Mouse (Mus musculus): ENCODE results near the gene Pate1. TPM values are rescaled to one million over a fixed set of nuclear protein-coding genes. Genes with fewer than 3 reads are reported as not detected.

Pate1 gene
- polyA plus RNA-seq (2015; fragmentation: Nextera tagmentation; extraction: Ambion mirVana), result not detected in 2 replicates

- no peaks in the 10 kb centered on the region for H3K9me3 ChIP-seq (ENCODE audit: control insufficient read depth, low read length)
- no peak within 1 kb of the TSS for H3K4me2 ChIP-seq (ENCODE audit: low read length)
- no peak within 1 kb of the TSS for H3K27ac ChIP-seq (ENCODE audit: low read depth, low read length)
- no peak within 1 kb of the TSS for H3K4me3 ChIP-seq (ENCODE audit: low read length)
- H3K36me3 ChIP-seq (ENCODE audit: control insufficient read depth, insufficient read depth, low read length), result no peaks in the 10 kb centered on the region
- ATAC-seq, result no peak
- 62% methylated on average over 1 of the region's 1 CpGs for WGBS
- H3K9ac ChIP-seq (ENCODE audit: low read depth, low read length), result no peak within 1 kb of the TSS
- no peaks in the 10 kb centered on the region for H3K27me3 ChIP-seq (replicated peaks; ENCODE audit: control insufficient read depth, insufficient read depth, low read length)
- H3K4me1 ChIP-seq (ENCODE audit: control insufficient read depth, insufficient read depth, low read depth, low read length), result no peaks in the 10 kb centered on the region
Observed at GRCm38 (mm10) chr9:35687013-35687412, at the start of gene Pate1. Gene Pate1, minus strand, starts transcription at chr9:35687390.

GRCm38 (mm10) chr9:35707265-35707664 is 20.1 kb upstream of the Pate1 start:
- no peak overlapping the region for H3K9ac ChIP-seq (ENCODE audit: low read depth, low read length)
- H3K36me3 ChIP-seq (ENCODE audit: control insufficient read depth, insufficient read depth, low read length), result no peaks in the 10 kb centered on the region
- no peak overlapping the region for H3K4me2 ChIP-seq (ENCODE audit: low read length)
- H3K4me3 ChIP-seq (ENCODE audit: low read length), result no peak overlapping the region
- H3K27me3 ChIP-seq (replicated peaks; ENCODE audit: control insufficient read depth, insufficient read depth, low read length), result no peaks in the 10 kb centered on the region
- H3K9me3 ChIP-seq (ENCODE audit: control insufficient read depth, low read length), result no peaks in the 10 kb centered on the region
- H3K4me1 ChIP-seq (ENCODE audit: control insufficient read depth, insufficient read depth, low read depth, low read length), result no peaks in the 10 kb centered on the region
- no peak overlapping the region for H3K27ac ChIP-seq (ENCODE audit: low read depth, low read length)
- no peak for ATAC-seq

GRCm38 (mm10) chr9:35691924-35692323 is 4.7 kb upstream of the Pate1 start:
- Histone ChIP-seq H3K27ac (ENCODE audit: low read depth, low read length) (no peak overlapping the region), H3K36me3 (ENCODE audit: control insufficient read depth, insufficient read depth, low read length) (no peaks in the 10 kb centered on the region), H3K27me3 (replicated peaks; ENCODE audit: control insufficient read depth, insufficient read depth, low read length) (no peaks in the 10 kb centered on the region), H3K4me2 (ENCODE audit: low read length) (no peak overlapping the region), H3K4me3 (ENCODE audit: low read length) (no peak overlapping the region), H3K9me3 (ENCODE audit: control insufficient read depth, low read length) (0 out of 2 replicates have a peak, but pooled peaks cover 1% of the 10 kb centered on the region), H3K4me1 (ENCODE audit: control insufficient read depth, insufficient read depth, low read depth, low read length) (no peaks in the 10 kb centered on the region), H3K9ac (ENCODE audit: low read depth, low read length) (no peak overlapping the region)
- no peak for ATAC-seq

GRCm38 (mm10) chr9:35673557-35673956 is 13.6 kb downstream of the Pate1 start:
- WGBS, result 88% methylated on average over 2 of the region's 2 CpGs
- H3K36me3 ChIP-seq (ENCODE audit: control insufficient read depth, insufficient read depth, low read length), result no peaks in the 10 kb centered on the region

GRCm38 (mm10) chr9:35648102-35648501 is 39.1 kb downstream of the Pate1 start, which contains the start of gene Pate3:
Gene Pate3, minus strand, starts transcription at chr9:35648202.
- Histone ChIP-seq H3K4me3 (ENCODE audit: low read length) (no peak within 1 kb of the TSS), H3K4me2 (ENCODE audit: low read length) (no peak within 1 kb of the TSS), H3K36me3 (ENCODE audit: control insufficient read depth, insufficient read depth, low read length) (no peaks in the 10 kb centered on the region), H3K4me1 (ENCODE audit: control insufficient read depth, insufficient read depth, low read depth, low read length) (no peaks in the 10 kb centered on the region), H3K27ac (ENCODE audit: low read depth, low read length) (no peak within 1 kb of the TSS), H3K9me3 (ENCODE audit: control insufficient read depth, low read length) (no peaks in the 10 kb centered on the region), H3K27me3 (replicated peaks; ENCODE audit: control insufficient read depth, insufficient read depth, low read length) (no peaks in the 10 kb centered on the region), H3K9ac (ENCODE audit: low read depth, low read length) (no peak within 1 kb of the TSS)
- 84% methylated on average over 1 of the region's 1 CpGs for WGBS
- ATAC-seq, result no peak

More at GRCm38 (mm10) chr9:35673557-35673956, 13.6 kb downstream of the Pate1 start:
- ATAC-seq, result no peak
- Histone ChIP-seq H3K4me3 (ENCODE audit: low read length) (no peak overlapping the region), H3K27ac (ENCODE audit: low read depth, low read length) (no peak overlapping the region), H3K9ac (ENCODE audit: low read depth, low read length) (no peak overlapping the region), H3K4me2 (ENCODE audit: low read length) (no peak overlapping the region), H3K27me3 (replicated peaks; ENCODE audit: control insufficient read depth, insufficient read depth, low read length) (no peaks in the 10 kb centered on the region), H3K9me3 (ENCODE audit: control insufficient read depth, low read length) (no peaks in the 10 kb centered on the region), H3K4me1 (ENCODE audit: control insufficient read depth, insufficient read depth, low read depth, low read length) (no peaks in the 10 kb centered on the region)

Other genes starting within 250 kb of the Pate1 start
- not detected in 2 replicates for gene Gm1113, start 169.1 kb downstream of the Pate1 start, polyA plus RNA-seq (2015; fragmentation: Nextera tagmentation; extraction: Ambion mirVana)
- gene Ddx25, start 128.9 kb downstream of the Pate1 start, polyA plus RNA-seq (2015; fragmentation: Nextera tagmentation; extraction: Ambion mirVana), result 28.6 and 30.1 TPM in 2 replicates
- gene Pus3, start 128.8 kb downstream of the Pate1 start, polyA plus RNA-seq (2015; fragmentation: Nextera tagmentation; extraction: Ambion mirVana), result 14.1 and 15.2 TPM in 2 replicates
- gene Pate2, start 117.1 kb downstream of the Pate1 start, polyA plus RNA-seq (2015; fragmentation: Nextera tagmentation; extraction: Ambion mirVana), result 0.73 and 0.77 TPM in 2 replicates
- gene Hyls1, start 117.0 kb downstream of the Pate1 start, polyA plus RNA-seq (2015; fragmentation: Nextera tagmentation; extraction: Ambion mirVana), result 14.8 and 17.6 TPM in 2 replicates
- not detected in 2 replicates for gene Pate4, start 75.4 kb downstream of the Pate1 start, polyA plus RNA-seq (2015; fragmentation: Nextera tagmentation; extraction: Ambion mirVana)
- gene Pate3, start 39.2 kb downstream of the Pate1 start, polyA plus RNA-seq (2015; fragmentation: Nextera tagmentation; extraction: Ambion mirVana), result not detected in 2 replicates
- not detected in 2 replicates for gene Gm17677, start 53.7 kb upstream of the Pate1 start, polyA plus RNA-seq (2015; fragmentation: Nextera tagmentation; extraction: Ambion mirVana)
- gene Gm17727, start 90.7 kb upstream of the Pate1 start, polyA plus RNA-seq (2015; fragmentation: Nextera tagmentation; extraction: Ambion mirVana), result not detected in 2 replicates
- gene Gm27235, start 102.7 kb upstream of the Pate1 start, polyA plus RNA-seq (2015; fragmentation: Nextera tagmentation; extraction: Ambion mirVana), result not detected in 2 replicates
- not detected in 2 replicates for gene D730048I06Rik, start 102.7 kb upstream of the Pate1 start, polyA plus RNA-seq (2015; fragmentation: Nextera tagmentation; extraction: Ambion mirVana)
- gene 9230110F15Rik, start 156.8 kb upstream of the Pate1 start, polyA plus RNA-seq (2015; fragmentation: Nextera tagmentation; extraction: Ambion mirVana), result not detected in 2 replicates
- not detected in 2 replicates for gene 9230113P08Rik, start 221.0 kb upstream of the Pate1 start, polyA plus RNA-seq (2015; fragmentation: Nextera tagmentation; extraction: Ambion mirVana)